Mouse (Mus musculus) ES-Bruce4 (cell line): Measurements from ENCODE around the gene Fars2. TPM values are rescaled to one million over a fixed set of nuclear protein-coding genes. Genes with fewer than 3 reads are reported as not detected.

Source experiments
- H3K27ac ChIP-seq: 2 replicates; pipeline ENCODE4 v1.5.1; 2012; ENCODE audit warnings: low read length, inconsistent platforms; ENCODE audit not compliant: insufficient read depth
- H3K27me3 ChIP-seq: 2 replicates; pipeline ENCODE4 v1.6.1; 2012; ENCODE audit warnings: mild to moderate bottlenecking, low read length, inconsistent platforms; ENCODE audit not compliant: control insufficient read depth, poor library complexity, insufficient read depth, severe bottlenecking
- H3K36me3 ChIP-seq: 2 replicates; pipeline ENCODE4 v1.6.1; 2012; ENCODE audit warnings: inconsistent platforms, mild to moderate bottlenecking, low read length, moderate library complexity; ENCODE audit not compliant: control insufficient read depth, poor library complexity, insufficient read depth, severe bottlenecking
- H3K4me1 ChIP-seq: one replicate; pipeline ENCODE4 v1.8.1; 2011; ENCODE audit warnings: low read length; ENCODE audit not compliant: control insufficient read depth, insufficient read depth
- H3K4me3 ChIP-seq: 2 replicates; pipeline ENCODE4 v1.5.1; 2011; ENCODE audit warnings: low read depth, mild to moderate bottlenecking, low read length
- H3K9ac ChIP-seq: 2 replicates; pipeline ENCODE4 v1.6.1; 2012; ENCODE audit warnings: low read depth, mild to moderate bottlenecking, inconsistent platforms; ENCODE audit not compliant: poor library complexity, severe bottlenecking
- H3K9me3 ChIP-seq: replicated peaks from 2 replicates; pipeline ENCODE4 v1.6.1; 2012; ENCODE audit warnings: mild to moderate bottlenecking, low read length, inconsistent platforms; ENCODE audit not compliant: control insufficient read depth, poor library complexity, insufficient read depth, severe bottlenecking
- CTCF ChIP-seq: IDR thresholded peaks from one replicate; pipeline ENCODE4 v1.8.1; 2011; ENCODE audit warnings: low read depth, low read length
- EP300 ChIP-seq: IDR thresholded peaks from 2 replicates; pipeline ENCODE4 v1.6.1; 2011; ENCODE audit warnings: low read depth, low read length; ENCODE audit not compliant: insufficient read depth
- POLR2A ChIP-seq: IDR thresholded peaks from one replicate; pipeline ENCODE4 v1.8.1; 2011; ENCODE audit warnings: low read length; ENCODE audit not compliant: insufficient read depth
- polyA plus RNA-seq: library from polyadenylated mRNA; stranded (reverse); fragments of >200 nt; gene quantifications from 2 replicates; pipeline ENCODE4 v1.2.4, GENCODE M21; 2011; ENCODE audit warnings: low read depth; ENCODE audit not compliant: missing spikeins, insufficient read depth, insufficient read length

The Fars2 gene
- polyA plus RNA-seq, 1 experiment, result 23.3 TPM

GRCm38 (mm10) chr13:36200453-36200852 is 83.2 kb downstream of the Fars2 start:
- H3K4me1 ChIP-seq, result peaks cover 3% of the 10 kb centered on the region
- TF ChIP-seq POLR2A (no peak), EP300 (no peak), CTCF (no peak)
- no peaks in the 10 kb centered on the region for H3K9me3 ChIP-seq
- no peak overlapping the region for H3K27ac ChIP-seq
- H3K36me3 ChIP-seq, result no peaks in the 10 kb centered on the region
- no peaks in the 10 kb centered on the region for H3K27me3 ChIP-seq
- H3K9ac ChIP-seq, result no peak overlapping the region
- H3K4me3 ChIP-seq, result no peak overlapping the region

GRCm38 (mm10) chr13:36202496-36202895 is 85.3 kb downstream of the Fars2 start:
- Histone ChIP-seq H3K4me3 (no peak overlapping the region), H3K27me3 (no peaks in the 10 kb centered on the region), H3K27ac (no peak overlapping the region), H3K36me3 (no peaks in the 10 kb centered on the region), H3K9ac (no peak overlapping the region), H3K9me3 (no peaks in the 10 kb centered on the region), H3K4me1 (peaks cover 2% of the 10 kb centered on the region)
- TF ChIP-seq EP300, result no peak
- TF ChIP-seq CTCF, result no peak

- Histone ChIP-seq H3K27me3 (no peaks in the 10 kb centered on the region), H3K27ac (no peak overlapping the region), H3K4me1 (peaks cover 2% of the 10 kb centered on the region), H3K9ac (no peak overlapping the region), H3K36me3 (no peaks in the 10 kb centered on the region), H3K4me3 (no peak overlapping the region), H3K9me3 (no peaks in the 10 kb centered on the region)
- 0 out of 2 replicates have a peak, but pooled peaks have one; percentile 55 for TF ChIP-seq EP300
- TF ChIP-seq POLR2A, result no peak
- no peak for TF ChIP-seq CTCF
Observed at GRCm38 (mm10) chr13:36203014-36203413, 85.8 kb downstream of the Fars2 start.

- Histone ChIP-seq H3K36me3 (no peaks in the 10 kb centered on the region), H3K9me3 (no peaks in the 10 kb centered on the region)
Observed at GRCm38 (mm10) chr13:36204320-36204719, 87.1 kb downstream of the Fars2 start.

GRCm38 (mm10) chr13:36210965-36211364 is 93.8 kb downstream of the Fars2 start:
- H3K4me3 ChIP-seq, result no peak overlapping the region
- no peaks in the 10 kb centered on the region for H3K9me3 ChIP-seq
- no peaks in the 10 kb centered on the region for H3K4me1 ChIP-seq
- no peaks in the 10 kb centered on the region for H3K36me3 ChIP-seq
- no peak overlapping the region for H3K27ac ChIP-seq
- TF ChIP-seq EP300 (no peak), CTCF (no peak), POLR2A (no peak)
- H3K9ac ChIP-seq, result no peak overlapping the region
- H3K27me3 ChIP-seq, result no peaks in the 10 kb centered on the region

More at GRCm38 (mm10) chr13:36204320-36204719, 87.1 kb downstream of the Fars2 start:
- H3K27me3 ChIP-seq, result no peaks in the 10 kb centered on the region
- H3K4me1 ChIP-seq, result peaks cover 2% of the 10 kb centered on the region
- TF ChIP-seq POLR2A, result no peak
- TF ChIP-seq CTCF, result no peak
- no peak for TF ChIP-seq EP300
- no peak overlapping the region for H3K9ac ChIP-seq
- no peak overlapping the region for H3K4me3 ChIP-seq
- no peak overlapping the region for H3K27ac ChIP-seq

GRCm38 (mm10) chr13:36214056-36214455 is 96.8 kb downstream of the Fars2 start:
- H3K27ac ChIP-seq, result no peak overlapping the region

More at GRCm38 (mm10) chr13:36214056-36214455, 96.8 kb downstream of the Fars2 start:
- no peaks in the 10 kb centered on the region for H3K9me3 ChIP-seq
- no peak overlapping the region for H3K4me3 ChIP-seq
- H3K36me3 ChIP-seq, result no peaks in the 10 kb centered on the region
- TF ChIP-seq EP300 (no peak), CTCF (no peak), POLR2A (no peak)
- H3K4me1 ChIP-seq, result no peaks in the 10 kb centered on the region
- no peak overlapping the region for H3K9ac ChIP-seq
- H3K27me3 ChIP-seq, result no peaks in the 10 kb centered on the region
